Mouse (Mus musculus): ENCODE data around the gene Icam1.

DNA sequence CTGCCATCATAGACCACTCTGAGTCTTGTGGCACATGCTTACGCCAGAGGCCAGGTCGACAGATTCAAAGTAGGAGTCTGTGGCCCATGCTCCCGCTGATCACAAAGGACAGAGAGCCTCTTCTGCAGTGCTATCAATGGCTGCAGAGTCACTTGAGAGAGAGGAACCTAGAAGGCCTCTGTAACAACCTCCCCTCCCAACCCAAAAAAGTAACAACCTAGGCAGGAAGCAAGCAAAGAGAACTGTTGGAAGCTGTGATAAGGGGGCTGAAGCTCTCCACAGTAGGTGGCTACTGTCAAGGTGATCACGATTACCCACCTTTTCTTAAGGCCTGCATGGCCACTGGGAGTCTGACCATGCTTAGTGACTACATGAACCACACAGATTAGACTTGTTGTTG, 27.8 kb downstream of the Icam1 start:
- no peak for TF ChIP-seq CTCF (IDR thresholded peaks at IDR 0.05; ENCODE audit: insufficient read depth, low read length)
- TF ChIP-seq POLR2A (IDR thresholded peaks at IDR 0.05; ENCODE audit: borderline replicate concordance, extremely low read depth, low read depth, low read length): no peak
